ENCODE assay signal across 22 mouse cellular contexts in genomic region chr5:112776781-112777405, GRCm38 (mm10).
DNase-seq lines count a peak whose midpoint lies in the region; TF ChIP-seq lines count a peak whose summit lies in the region.
"Had no signal": no experiment of that assay in that cellular context is flagged by ENCODE, and none has a peak within 500 bp of the region (broad histone marks: within the 10 kb centered on the region; RNA-seq: fewer than 3 reads in every experiment).

No protein-coding gene starts in this region.

- peak overlapping the region; percentile 70 for H3K27ac ChIP-seq in gastrocnemius, adult 2 months
- H3K27ac ChIP-seq: forebrain, embryonic 10.5 days; heart, embryonic 15.5 days; hindbrain, embryonic 14.5 days; neural tube, embryonic 12.5 days; stomach, postnatal 0 days had no signal

- intact Hi-C loops in gastrocnemius, adult 2 months (cut with DNase I) = no loop called here
- intact Hi-C loops in gastrocnemius, postnatal 14 days (cut with DNase I; ENCODE audit: low total_unique reads) = no loop called here
- intact Hi-C loops in heart, postnatal 14 days (cut with DNase I) = no loop called here

- TF ChIP-seq CTCF in gastrocnemius, adult 2 months (IDR thresholded peaks at IDR 0.05) = no peak

- H3K4me3 ChIP-seq in gastrocnemius, adult 2 months = no peak overlapping the region
- H3K4me3 ChIP-seq: forebrain, embryonic 10.5 days; heart, embryonic 15.5 days; neural tube, embryonic 12.5 days had no signal

- DNase-seq in gastrocnemius, adult 2 months = peak; percentile 52
- DNase-seq in gastrocnemius, postnatal 14 days = no peak
- peak; percentile 49 to 57 for DNase-seq in right cerebral cortex, postnatal 10 days (ENCODE audit: low spot score in 2 of 2)
- no peak for DNase-seq in right cerebral cortex, postnatal 14 days
- DNase-seq in lung, postnatal 25 days (ENCODE audit: low spot score) = peak; percentile 59
- peak; percentile 21 for DNase-seq in skeletal muscle tissue, adult 2 months (ENCODE audit: low read depth, low spot score)
- DNase-seq in neural tube, embryonic 10.5 days (ENCODE audit: extremely low spot score, low spot score) = no peak
- DNase-seq in heart, postnatal 14 days = no peak
- DNase-seq: adrenal gland, postnatal 36 days; cerebellum, adult 11-12 months; cerebellum, postnatal 10 days; gastrocnemius, postnatal 25 days; heart, adult 18-20 months; heart, postnatal 4 days; kidney, adult 18-20 months; kidney, postnatal 4 days; thymus, adult 2 months had no signal

Comparison
In these comparisons a context has a peak if more than half of its experiments do, and no peak if none do; other contexts are left out.
1. DNase-seq: peak in gastrocnemius, adult 2 months (single experiment), right cerebral cortex, postnatal 10 days (2 of 2), lung, postnatal 25 days (single experiment) and skeletal muscle tissue, adult 2 months (single experiment); none in gastrocnemius, postnatal 14 days (single experiment), right cerebral cortex, postnatal 14 days (single experiment), neural tube, embryonic 10.5 days (single experiment) and heart, postnatal 14 days (0 of 2).